Mouse (Mus musculus) adrenal gland, postnatal 10 days (tissue): ENCODE data around the gene Casp2. TPM values are rescaled to one million over a fixed set of nuclear protein-coding genes. Genes with fewer than 3 reads are reported as not detected.

ENCODE experiments used
- total RNA-seq, 2 experiments: library from RNA; stranded (reverse); gene quantifications; 2 replicates each; pipeline ENCODE4 v1.2.3; 2021

Gene Casp2
- total RNA-seq, 2 experiments from 2014 or later: 20.9 to 33.4 TPM

Other genes with a start within 250 kb of the Casp2 start
- gene Sva, start 226.6 kb upstream of the Casp2 start, total RNA-seq: not detected
- not detected for gene Tas2r139, start 124.0 kb upstream of the Casp2 start, total RNA-seq
- not detected for gene Tas2r144, start 49.7 kb upstream of the Casp2 start, total RNA-seq
- gene Gstk1, start 19.1 kb upstream of the Casp2 start, total RNA-seq: 10 to 100 TPM; 77.8 TPM
- under 1 TPM; 0.45 to 0.70 TPM for gene Tmem139, start 3.0 kb upstream of the Casp2 start, total RNA-seq
- 1 to 10 TPM in 1 of 2 experiments, under 1 TPM in 1; 0.81 to 5.7 TPM for gene Clcn1, start 21.7 kb downstream of the Casp2 start, total RNA-seq
- gene Fam131b, start 59.7 kb downstream of the Casp2 start, total RNA-seq: 1 to 10 TPM in 1 of 2 experiments, under 1 TPM in 1; 0.81 to 1.2 TPM
- 100 to 1,000 TPM in 1 of 2 experiments, 10 to 100 TPM in 1; 73.1 to 112 TPM for gene Zyx, start 84.6 kb downstream of the Casp2 start, total RNA-seq
- 1 to 10 TPM; 2.8 to 8.6 TPM for gene Epha1, start 108.3 kb downstream of the Casp2 start, total RNA-seq
- gene Tas2r143, start 135.3 kb downstream of the Casp2 start, total RNA-seq: 1 to 10 TPM; 1.0 to 1.9 TPM
- 1 to 10 TPM in 1 of 2 experiments, under 1 TPM in 1; 0.99 to 2.0 TPM for gene Tas2r135, start 140.4 kb downstream of the Casp2 start, total RNA-seq
- 1 to 10 TPM in 1 of 2 experiments, under 1 TPM in 1; 0.48 to 1.3 TPM for gene Tas2r126, start 169.6 kb downstream of the Casp2 start, total RNA-seq
- gene Olfr458, start 200.2 kb downstream of the Casp2 start, total RNA-seq: not detected
- not detected for gene Olfr457, start 211.3 kb downstream of the Casp2 start, total RNA-seq
- gene Olfr456, start 222.2 kb downstream of the Casp2 start, total RNA-seq: not detected